Mouse (Mus musculus): ENCODE results near the gene Pappa. TPM values are rescaled to one million over a fixed set of nuclear protein-coding genes. Genes with fewer than 3 reads are reported as not detected.

Pappa gene
- polyA plus RNA-seq, 1 experiment from 2014 or later: 2.0 TPM

GRCm38 (mm10) chr4:65203666-65204065, 79.7 kb downstream of the Pappa start:
- no peaks in the 10 kb centered on the region for H3K9me3 ChIP-seq (ENCODE audit: low read length)
- ATAC-seq (ENCODE audit: low FRiP score, low TSS enrichment): no peak
- no peak overlapping the region for H3K27ac ChIP-seq (ENCODE audit: low read length)
- H3K36me3 ChIP-seq (ENCODE audit: insufficient read depth, low read length): no peaks in the 10 kb centered on the region
- WGBS: 78% methylated on average over 5 of the region's 5 CpGs
- no peak overlapping the region for H3K4me3 ChIP-seq (ENCODE audit: low read length)
- no peaks in the 10 kb centered on the region for H3K4me1 ChIP-seq (ENCODE audit: insufficient read depth, low read length)
- H3K4me2 ChIP-seq (replicated peaks; ENCODE audit: low read depth, low read length): no peak overlapping the region
- H3K27me3 ChIP-seq (ENCODE audit: insufficient read depth, low read length): no peaks in the 10 kb centered on the region
- H3K9ac ChIP-seq (replicated peaks; ENCODE audit: low read length): no peak overlapping the region

- Histone ChIP-seq H3K4me2 (replicated peaks; ENCODE audit: low read depth, low read length) (no peak overlapping the region), H3K36me3 (ENCODE audit: insufficient read depth, low read length) (no peaks in the 10 kb centered on the region), H3K9me3 (ENCODE audit: low read length) (no peaks in the 10 kb centered on the region), H3K4me1 (ENCODE audit: insufficient read depth, low read length) (no peaks in the 10 kb centered on the region), H3K27ac (ENCODE audit: low read length) (no peak overlapping the region), H3K9ac (replicated peaks; ENCODE audit: low read length) (no peak overlapping the region), H3K4me3 (ENCODE audit: low read length) (no peak overlapping the region), H3K27me3 (ENCODE audit: insufficient read depth, low read length) (no peaks in the 10 kb centered on the region)
- no peak for ATAC-seq (ENCODE audit: low FRiP score, low TSS enrichment)
- WGBS: 81% methylated on average over 2 of the region's 2 CpGs
Measured at GRCm38 (mm10) chr4:65205446-65205845, 81.5 kb downstream of the Pappa start.

GRCm38 (mm10) chr4:65209369-65210015, 85.5 kb downstream of the Pappa start:
- H3K9me3 ChIP-seq (ENCODE audit: low read length): no peaks in the 10 kb centered on the region
- H3K4me2 ChIP-seq (replicated peaks; ENCODE audit: low read depth, low read length): no peak overlapping the region
- H3K36me3 ChIP-seq (ENCODE audit: insufficient read depth, low read length): no peaks in the 10 kb centered on the region
- WGBS: 62% methylated on average over 3 of the region's 3 CpGs
- no peak for ATAC-seq (ENCODE audit: low FRiP score, low TSS enrichment)
- H3K4me1 ChIP-seq (ENCODE audit: insufficient read depth, low read length): no peaks in the 10 kb centered on the region
- no peaks in the 10 kb centered on the region for H3K27me3 ChIP-seq (ENCODE audit: insufficient read depth, low read length)
- no peak overlapping the region for H3K4me3 ChIP-seq (ENCODE audit: low read length)
- no peak overlapping the region for H3K27ac ChIP-seq (ENCODE audit: low read length)
- no peak overlapping the region for H3K9ac ChIP-seq (replicated peaks; ENCODE audit: low read length)

- no peak overlapping the region for H3K4me3 ChIP-seq (ENCODE audit: low read length)
- H3K9me3 ChIP-seq (ENCODE audit: low read length): no peaks in the 10 kb centered on the region
- no peaks in the 10 kb centered on the region for H3K27me3 ChIP-seq (ENCODE audit: insufficient read depth, low read length)
- no peak overlapping the region for H3K4me2 ChIP-seq (replicated peaks; ENCODE audit: low read depth, low read length)
- H3K27ac ChIP-seq (ENCODE audit: low read length): peak overlapping the region; percentile 70; the same call in 1 of the 2 replicates
- H3K9ac ChIP-seq (replicated peaks; ENCODE audit: low read length): no peak overlapping the region
- peak; percentile 99 for ATAC-seq (ENCODE audit: low FRiP score, low TSS enrichment)
- H3K4me1 ChIP-seq (ENCODE audit: insufficient read depth, low read length): peaks cover 12% of the 10 kb centered on the region
- H3K36me3 ChIP-seq (ENCODE audit: insufficient read depth, low read length): no peaks in the 10 kb centered on the region
- 26% methylated on average over 3 of the region's 3 CpGs for WGBS
Measured at GRCm38 (mm10) chr4:65216682-65217081, 92.7 kb downstream of the Pappa start.

- Histone ChIP-seq H3K4me2 (replicated peaks; ENCODE audit: low read depth, low read length) (0 out of 2 replicates have a peak overlapping the region, but pooled peaks have one; percentile 2), H3K27me3 (ENCODE audit: insufficient read depth, low read length) (no peaks in the 10 kb centered on the region), H3K9me3 (ENCODE audit: low read length) (no peaks in the 10 kb centered on the region), H3K27ac (ENCODE audit: low read length) (peak overlapping the region; percentile 70), H3K36me3 (ENCODE audit: insufficient read depth, low read length) (no peaks in the 10 kb centered on the region), H3K9ac (replicated peaks; ENCODE audit: low read length) (no peak overlapping the region; the same call in 1 of the 2 replicates), H3K4me1 (ENCODE audit: insufficient read depth, low read length) (peaks cover 12% of the 10 kb centered on the region), H3K4me3 (ENCODE audit: low read length) (no peak overlapping the region)
- peak; percentile 71; the same call in 1 of the 2 replicates for ATAC-seq (ENCODE audit: low FRiP score, low TSS enrichment)
- 30% methylated on average over 9 of the region's 9 CpGs for WGBS
Measured at GRCm38 (mm10) chr4:65217651-65218364, 93.8 kb downstream of the Pappa start.

DNA sequence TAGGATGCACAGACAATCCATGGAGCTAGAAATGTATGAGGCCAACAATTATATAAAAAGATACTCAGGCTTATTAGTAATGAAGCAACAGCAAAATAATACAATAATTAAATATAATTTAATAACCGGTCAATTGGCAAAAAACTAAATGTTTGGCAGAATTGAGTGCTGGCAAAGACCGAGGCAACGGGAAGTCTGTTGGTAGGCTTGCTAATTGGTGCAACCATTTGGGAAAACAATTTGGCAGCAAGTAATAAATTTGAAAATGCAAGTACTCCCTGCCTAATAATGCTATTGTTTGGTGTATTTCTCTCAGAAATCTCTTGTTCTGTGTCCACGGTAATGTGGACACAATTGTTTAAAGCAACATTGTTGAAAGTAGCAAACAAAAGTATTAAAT, 99.9 kb downstream of the Pappa start:
- no peaks in the 10 kb centered on the region for H3K36me3 ChIP-seq (ENCODE audit: insufficient read depth, low read length)
- no peaks in the 10 kb centered on the region for H3K27me3 ChIP-seq (ENCODE audit: insufficient read depth, low read length)
- H3K4me1 ChIP-seq (ENCODE audit: insufficient read depth, low read length): no peaks in the 10 kb centered on the region
- no peak overlapping the region for H3K27ac ChIP-seq (ENCODE audit: low read length)
- H3K4me2 ChIP-seq (replicated peaks; ENCODE audit: low read depth, low read length): no peak overlapping the region
- no peaks in the 10 kb centered on the region for H3K9me3 ChIP-seq (ENCODE audit: low read length)
- no peak overlapping the region for H3K4me3 ChIP-seq (ENCODE audit: low read length)
- WGBS: 86% methylated on average over 4 of the region's 4 CpGs
- ATAC-seq (ENCODE audit: low FRiP score, low TSS enrichment): no peak
- H3K9ac ChIP-seq (replicated peaks; ENCODE audit: low read length): no peak overlapping the region

DNA sequence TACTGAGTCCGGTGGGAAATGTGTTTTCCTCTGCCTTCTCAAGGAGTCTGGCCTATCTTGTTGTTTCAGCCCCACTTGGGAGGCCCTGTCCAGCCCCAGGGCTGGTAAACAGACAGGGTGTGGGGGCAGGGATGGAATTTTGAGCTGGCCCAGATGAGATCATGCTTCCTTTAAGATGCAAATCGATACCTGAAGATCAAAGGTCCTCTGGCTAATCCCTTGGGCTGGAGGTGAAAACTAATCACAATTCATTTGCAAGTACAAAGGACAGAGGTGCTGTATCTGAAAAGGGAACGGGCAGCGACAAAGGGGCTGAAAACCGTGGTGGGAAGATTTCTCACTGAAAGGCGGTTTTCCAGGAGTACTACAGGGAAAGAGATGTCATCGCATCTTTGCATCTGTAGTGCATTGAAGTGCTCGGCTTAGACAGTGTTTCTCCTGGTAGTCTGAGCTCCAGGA, 114.6 kb downstream of the Pappa start:
- WGBS: 15% methylated on average over 8 of the region's 8 CpGs
- no peak overlapping the region for H3K27ac ChIP-seq (ENCODE audit: low read length)
- no peak overlapping the region for H3K4me2 ChIP-seq (replicated peaks; ENCODE audit: low read depth, low read length)
- H3K4me1 ChIP-seq (ENCODE audit: insufficient read depth, low read length): peaks cover 14% of the 10 kb centered on the region
- no peak for ATAC-seq (ENCODE audit: low FRiP score, low TSS enrichment)
- H3K9me3 ChIP-seq (ENCODE audit: low read length): no peaks in the 10 kb centered on the region
- H3K4me3 ChIP-seq (ENCODE audit: low read length): no peak overlapping the region
- no peaks in the 10 kb centered on the region for H3K27me3 ChIP-seq (ENCODE audit: insufficient read depth, low read length)
- H3K36me3 ChIP-seq (ENCODE audit: insufficient read depth, low read length): no peaks in the 10 kb centered on the region
- H3K9ac ChIP-seq (replicated peaks; ENCODE audit: low read length): no peak overlapping the region

DNA sequence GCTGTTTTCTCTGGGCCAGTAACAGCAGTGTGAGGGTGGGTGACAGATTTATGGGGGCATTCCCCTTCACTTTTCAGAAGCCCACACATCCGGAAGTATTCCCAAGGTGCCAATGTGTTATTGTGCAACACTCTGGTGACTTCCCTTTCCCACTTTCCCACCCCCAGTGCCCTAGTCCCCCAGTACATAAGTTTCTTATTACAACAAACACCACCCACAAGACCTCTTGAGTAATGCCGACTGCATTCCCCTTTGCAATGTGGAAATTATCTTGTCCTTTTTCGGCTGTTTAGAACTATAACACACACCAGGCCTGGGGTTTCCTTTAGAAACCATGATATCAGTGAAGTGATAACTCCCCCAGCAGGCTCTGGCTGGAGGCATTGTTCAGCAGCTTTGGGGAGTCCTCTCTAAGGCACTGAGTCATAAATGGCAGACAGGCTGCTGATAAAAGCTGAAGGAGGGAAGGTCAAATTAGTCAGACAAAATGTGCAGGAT, 118.5 kb downstream of the Pappa start:
- H3K9ac ChIP-seq (replicated peaks; ENCODE audit: low read length): no peak overlapping the region
- no peak overlapping the region for H3K4me3 ChIP-seq (ENCODE audit: low read length)
- no peaks in the 10 kb centered on the region for H3K9me3 ChIP-seq (ENCODE audit: low read length)
- peak; percentile 69; the same call in 1 of the 2 replicates for ATAC-seq (ENCODE audit: low FRiP score, low TSS enrichment)
- H3K36me3 ChIP-seq (ENCODE audit: insufficient read depth, low read length): no peaks in the 10 kb centered on the region
- no peak overlapping the region for H3K4me2 ChIP-seq (replicated peaks; ENCODE audit: low read depth, low read length)
- no peaks in the 10 kb centered on the region for H3K27me3 ChIP-seq (ENCODE audit: insufficient read depth, low read length)
- peak overlapping the region; percentile 53 for H3K27ac ChIP-seq (ENCODE audit: low read length)
- 6% methylated on average over 3 of the region's 3 CpGs for WGBS
- peaks cover 14% of the 10 kb centered on the region for H3K4me1 ChIP-seq (ENCODE audit: insufficient read depth, low read length)

DNA sequence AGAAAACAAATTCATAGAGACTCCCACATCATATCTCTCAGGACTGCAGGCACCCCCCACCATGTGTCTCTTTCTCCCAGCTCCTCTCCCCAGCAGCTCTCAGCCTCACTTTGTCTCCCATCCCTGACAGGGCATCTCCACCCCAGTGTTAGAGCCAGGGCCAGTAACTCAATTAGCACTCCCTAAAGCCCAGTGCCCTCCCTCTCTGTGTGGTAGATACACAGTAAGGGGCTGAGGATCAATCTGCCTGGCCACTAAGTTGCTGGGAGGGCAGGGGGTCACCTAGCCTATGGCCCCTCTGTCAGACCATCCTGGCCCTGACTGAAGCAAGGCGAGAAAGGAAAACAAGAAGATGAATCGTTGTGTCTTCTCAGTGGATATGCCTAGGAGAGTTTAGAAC, 119.3 kb downstream of the Pappa start:
- Histone ChIP-seq H3K27ac (ENCODE audit: low read length) (no peak overlapping the region; the same call in 1 of the 2 replicates), H3K4me1 (ENCODE audit: insufficient read depth, low read length) (peaks cover 13% of the 10 kb centered on the region), H3K36me3 (ENCODE audit: insufficient read depth, low read length) (no peaks in the 10 kb centered on the region), H3K9me3 (ENCODE audit: low read length) (no peaks in the 10 kb centered on the region), H3K27me3 (ENCODE audit: insufficient read depth, low read length) (no peaks in the 10 kb centered on the region), H3K4me3 (ENCODE audit: low read length) (no peak overlapping the region), H3K4me2 (replicated peaks; ENCODE audit: low read depth, low read length) (no peak overlapping the region), H3K9ac (replicated peaks; ENCODE audit: low read length) (no peak overlapping the region)
- WGBS: 23% methylated on average over 2 of the region's 2 CpGs
- peak; percentile 93 for ATAC-seq (ENCODE audit: low FRiP score, low TSS enrichment)

DNA sequence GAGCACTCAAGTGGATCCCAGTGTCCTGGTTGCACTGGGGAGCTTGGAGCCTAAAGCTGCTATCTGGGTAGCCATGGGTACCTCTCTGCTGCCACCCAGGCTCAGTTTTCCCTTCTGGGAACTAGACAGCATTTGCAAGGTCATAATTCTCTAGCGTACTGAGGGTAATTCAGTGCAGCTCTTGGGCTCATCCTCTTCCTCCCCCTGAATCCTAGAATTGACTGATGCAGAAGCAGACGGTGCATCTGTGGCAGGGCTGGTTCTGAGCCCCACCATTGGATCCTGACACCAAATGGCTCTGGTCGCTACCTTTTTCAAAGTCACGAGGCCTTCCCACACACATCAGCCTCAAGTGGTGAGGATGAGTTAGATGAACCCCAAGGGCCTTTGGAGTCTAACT, 121.0 kb downstream of the Pappa start:
- WGBS: 45% methylated on average over 4 of the region's 4 CpGs
- Histone ChIP-seq H3K4me3 (ENCODE audit: low read length) (no peak overlapping the region), H3K27me3 (ENCODE audit: insufficient read depth, low read length) (no peaks in the 10 kb centered on the region), H3K9ac (replicated peaks; ENCODE audit: low read length) (no peak overlapping the region), H3K4me1 (ENCODE audit: insufficient read depth, low read length) (peaks cover 7% of the 10 kb centered on the region; the same call in 1 of the 2 replicates), H3K4me2 (replicated peaks; ENCODE audit: low read depth, low read length) (no peak overlapping the region), H3K27ac (ENCODE audit: low read length) (no peak overlapping the region), H3K9me3 (ENCODE audit: low read length) (no peaks in the 10 kb centered on the region), H3K36me3 (ENCODE audit: insufficient read depth, low read length) (no peaks in the 10 kb centered on the region)
- ATAC-seq (ENCODE audit: low FRiP score, low TSS enrichment): no peak

Data from kidney, embryonic 16.5 days (tissue).